Mouse (Mus musculus) lung, embryonic 14.5 days (tissue): ENCODE measurements around the gene Med13l. TPM values are rescaled to one million over a fixed set of nuclear protein-coding genes. Genes with fewer than 3 reads are reported as not detected.
A peak's percentile ranks its signal among the peaks of the same experiment; 100 is the strongest.

Source experiments
- ATAC-seq: fragments of 200-750 bp; cut with Nextera tagmentation; 2 replicates; pipeline ENCODE4 v1.8.0; 2017; ENCODE audit warnings: mild to moderate bottlenecking, moderate TSS enrichment, moderate library complexity; ENCODE audit not compliant: insufficient read depth
- DNase-seq: peaks from one replicate; pipeline ENCODE4 v3.0.0-alpha.2; 2015
- H3K27ac ChIP-seq: fragments of 300-500 bp; sonication (generic); 2 replicates; pipeline ENCODE4 v1.5.1; 2014; ENCODE audit warnings: low read depth, mild to moderate bottlenecking, moderate library complexity
- H3K27me3 ChIP-seq: fragments of 300-500 bp; sonication (generic); 2 replicates; pipeline ENCODE4 v1.6.1; 2014; ENCODE audit warnings: low read length, control low read depth; ENCODE audit not compliant: insufficient read depth
- H3K36me3 ChIP-seq: fragments of 300-500 bp; sonication (generic); 2 replicates; pipeline ENCODE4 v1.6.1; 2014; ENCODE audit warnings: control low read depth; ENCODE audit not compliant: insufficient read depth
- H3K4me1 ChIP-seq: fragments of 300-500 bp; sonication (generic); 2 replicates; pipeline ENCODE4 v1.6.1; 2014; ENCODE audit warnings: antibody characterized with exemption, control low read depth; ENCODE audit not compliant: insufficient read depth
- H3K4me2 ChIP-seq: fragments of 300-500 bp; sonication (generic); 2 replicates; pipeline ENCODE4 v1.6.1; 2014; ENCODE audit warnings: mild to moderate bottlenecking
- H3K4me3 ChIP-seq: fragments of 300-500 bp; sonication (generic); 2 replicates; pipeline ENCODE4 v1.5.1; 2014; ENCODE audit warnings: low read depth, low read length
- H3K9ac ChIP-seq: fragments of 300-500 bp; sonication (generic); 2 replicates; pipeline ENCODE4 v1.6.1; 2014
- H3K9me3 ChIP-seq: fragments of 300-500 bp; sonication (generic); 2 replicates; pipeline ENCODE4 v1.6.1; 2016; ENCODE audit warnings: low read depth, low read length, control low read depth
- CTCF ChIP-seq: IDR thresholded peaks from 2 replicates; pipeline ENCODE4 v1.5.1; 2016; ENCODE audit warnings: antibody characterized with exemption, low read depth
- WGBS: fragments of 180-500 bp; shearing (Covaris S2); extraction: QIAGEN DNeasy Blood & Tissue Kit; methylation state at CpG from one replicate; pipeline ENCODE4 v1.1.7; 2014; 5-methylcytosine and 5-hydroxymethylcytosine counted together
- polyA plus RNA-seq: library from polyadenylated mRNA; unstranded; fragments of >200 nt; fragmentation: Nextera tagmentation; extraction: Ambion mirVana; gene quantifications from 2 replicates; pipeline ENCODE4 v1.2.1, GENCODE M21; 2014

The Med13l gene
- polyA plus RNA-seq, 1 experiment from 2014 or later: 14.1 TPM

DNA sequence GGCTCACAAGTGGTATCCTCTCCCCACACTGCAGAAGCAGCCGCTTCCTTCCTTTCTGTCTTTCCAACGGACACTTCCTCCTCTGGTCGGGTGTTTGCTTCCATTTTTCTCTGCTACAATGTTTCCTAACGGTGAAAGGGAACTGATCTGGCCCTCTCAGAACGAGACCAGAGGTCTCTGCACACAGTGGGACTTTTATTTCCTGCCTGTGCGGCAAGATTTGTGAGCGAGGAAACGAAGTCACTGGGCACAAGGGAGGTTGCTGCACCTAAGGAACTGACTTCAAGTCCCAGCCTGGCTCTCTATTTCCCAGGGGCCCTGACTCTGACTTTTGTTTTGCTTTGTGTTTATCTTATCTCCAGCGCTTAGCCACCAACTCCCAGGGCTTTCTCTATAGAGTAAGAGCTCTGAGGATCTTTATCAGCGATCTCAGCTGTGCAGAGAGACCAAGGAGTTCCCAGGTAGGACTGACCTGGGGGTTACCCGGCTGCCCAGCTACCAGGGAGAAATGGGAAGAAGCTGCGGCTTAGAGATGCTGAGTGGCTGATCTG lies 4.0 kb upstream of the Med13l start:
- Histone ChIP-seq H3K9ac (no peak overlapping the region), H3K4me1 (no peaks in the 10 kb centered on the region), H3K4me3 (no peak overlapping the region), H3K4me2 (no peak overlapping the region), H3K27ac (no peak overlapping the region), H3K9me3 (no peaks in the 10 kb centered on the region), H3K36me3 (no peaks in the 10 kb centered on the region), H3K27me3 (0 out of 2 replicates have a peak, but pooled peaks cover 3% of the 10 kb centered on the region)
- ATAC-seq: no peak
- TF ChIP-seq CTCF: no peak
- 14% methylated on average over 12 of the region's 12 CpGs for WGBS
- no peak for DNase-seq

- H3K27ac ChIP-seq: no peak overlapping the region
- H3K9me3 ChIP-seq: no peaks in the 10 kb centered on the region
- H3K36me3 ChIP-seq: no peaks in the 10 kb centered on the region
- DNase-seq: no peak
- H3K4me1 ChIP-seq: peaks cover 5% of the 10 kb centered on the region; the same call in 1 of the 2 replicates
- no peak overlapping the region for H3K9ac ChIP-seq
- no peak overlapping the region for H3K4me2 ChIP-seq
- no peak for ATAC-seq
- H3K27me3 ChIP-seq: 0 out of 2 replicates have a peak, but pooled peaks cover 3% of the 10 kb centered on the region
- WGBS: 82% methylated on average over 6 of the region's 6 CpGs
- H3K4me3 ChIP-seq: no peak overlapping the region
- TF ChIP-seq CTCF: no peak
These were observed 1.6 kb upstream of the Med13l start for GRCm38 (mm10) chr5:118558841-118559240.

GRCm38 (mm10) chr5:118559584-118560384 lies 695 bp upstream of the Med13l start:
- Histone ChIP-seq H3K9me3 (no peaks in the 10 kb centered on the region), H3K9ac (peak overlapping the region; percentile 86), H3K4me1 (peaks cover 5% of the 10 kb centered on the region; the same call in 1 of the 2 replicates), H3K36me3 (no peaks in the 10 kb centered on the region), H3K27me3 (0 out of 2 replicates have a peak, but pooled peaks cover 3% of the 10 kb centered on the region), H3K4me3 (peak overlapping the region; percentile 85), H3K4me2 (peak overlapping the region; percentile 89), H3K27ac (peak overlapping the region; percentile 89)
- DNase-seq: peak; percentile 92
- WGBS: under 1% methylated on average over 43 of the region's 101 CpGs
- ATAC-seq: peak; percentile 91
- TF ChIP-seq CTCF: peak; percentile 22; the same call in 1 of the 2 replicates

GRCm38 (mm10) chr5:118561086-118561987 lies 858 bp downstream of the Med13l start:
- peak; percentile 62 for DNase-seq
- peaks cover 10% of the 10 kb centered on the region; the same call in 1 of the 2 replicates for H3K4me1 ChIP-seq
- ATAC-seq: no peak

DNA sequence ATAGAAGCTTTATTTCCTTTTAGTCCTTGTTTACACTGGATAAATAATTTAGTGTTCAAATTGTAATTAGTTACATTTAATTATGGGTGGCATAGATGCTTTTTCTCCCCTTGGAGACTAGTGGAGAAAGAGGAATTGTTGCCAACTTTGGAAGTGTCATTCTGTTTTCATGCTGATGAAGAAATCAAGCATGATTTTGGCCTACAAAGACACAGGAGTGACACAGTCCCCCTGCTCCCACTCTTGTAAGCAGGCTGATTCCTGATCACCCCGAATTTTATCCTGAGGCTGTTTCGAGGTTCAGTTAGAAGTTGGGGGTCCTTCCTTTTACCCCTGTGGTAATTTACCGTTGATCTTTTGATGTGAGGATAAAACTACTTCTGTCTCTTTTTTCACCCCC lies 1.7 kb downstream of the Med13l start:
- no peak for TF ChIP-seq CTCF
- ATAC-seq (no peak), DNase-seq (no peak)
- Histone ChIP-seq H3K36me3 (no peaks in the 10 kb centered on the region), H3K27ac (no peak overlapping the region), H3K9ac (peak overlapping the region; percentile 86; the same call in 1 of the 2 replicates), H3K4me1 (peaks cover 10% of the 10 kb centered on the region; the same call in 1 of the 2 replicates), H3K4me2 (peak overlapping the region; percentile 89), H3K9me3 (no peaks in the 10 kb centered on the region), H3K4me3 (peak overlapping the region; percentile 85), H3K27me3 (no peaks in the 10 kb centered on the region)
- WGBS: 49% methylated on average over 3 of the region's 3 CpGs

More at GRCm38 (mm10) chr5:118561086-118561987, 858 bp downstream of the Med13l start:
- no peaks in the 10 kb centered on the region for H3K27me3 ChIP-seq
- WGBS: under 1% methylated on average over 56 of the region's 59 CpGs
- no peaks in the 10 kb centered on the region for H3K9me3 ChIP-seq
- H3K9ac ChIP-seq: peak overlapping the region; percentile 86
- peak overlapping the region; percentile 89 for H3K4me2 ChIP-seq
- peak overlapping the region; percentile 85 for H3K4me3 ChIP-seq
- no peak for TF ChIP-seq CTCF
- H3K27ac ChIP-seq: peak overlapping the region; percentile 88
- H3K36me3 ChIP-seq: no peaks in the 10 kb centered on the region

- H3K9me3 ChIP-seq: no peaks in the 10 kb centered on the region
- H3K9ac ChIP-seq: no peak overlapping the region
- WGBS: 48% methylated on average over 6 of the region's 6 CpGs
- H3K4me2 ChIP-seq: no peak overlapping the region
- no peak overlapping the region for H3K27ac ChIP-seq
- no peak for TF ChIP-seq CTCF
- peaks cover 10% of the 10 kb centered on the region; the same call in 1 of the 2 replicates for H3K4me1 ChIP-seq
- ATAC-seq (no peak), DNase-seq (no peak)
- no peak overlapping the region for H3K4me3 ChIP-seq
- no peaks in the 10 kb centered on the region for H3K27me3 ChIP-seq
- H3K36me3 ChIP-seq: no peaks in the 10 kb centered on the region
These were observed 3.1 kb downstream of the Med13l start for GRCm38 (mm10) chr5:118563590-118563989.
